Mouse (Mus musculus): ENCODE results near the gene Dnal1.

- TF ChIP-seq POLR2A (IDR thresholded peaks at IDR 0.05; ENCODE audit: borderline replicate concordance, extremely low read depth, low read depth, low read length) (no peak), CTCF (IDR thresholded peaks at IDR 0.05; ENCODE audit: insufficient read depth, low read length) (no peak)
Observed at GRCm38 (mm10) chr12:84148622-84149012, 34.5 kb downstream of the Dnal1 start.

All from lung, adult 2 months (tissue).